Mouse (Mus musculus): ENCODE data around the gene F830045P16Rik. TPM values are rescaled to one million over a fixed set of nuclear protein-coding genes. Genes with fewer than 3 reads are reported as not detected.

The F830045P16Rik gene
- total and polyA plus RNA-seq, 3 experiments: not detected

DNA sequence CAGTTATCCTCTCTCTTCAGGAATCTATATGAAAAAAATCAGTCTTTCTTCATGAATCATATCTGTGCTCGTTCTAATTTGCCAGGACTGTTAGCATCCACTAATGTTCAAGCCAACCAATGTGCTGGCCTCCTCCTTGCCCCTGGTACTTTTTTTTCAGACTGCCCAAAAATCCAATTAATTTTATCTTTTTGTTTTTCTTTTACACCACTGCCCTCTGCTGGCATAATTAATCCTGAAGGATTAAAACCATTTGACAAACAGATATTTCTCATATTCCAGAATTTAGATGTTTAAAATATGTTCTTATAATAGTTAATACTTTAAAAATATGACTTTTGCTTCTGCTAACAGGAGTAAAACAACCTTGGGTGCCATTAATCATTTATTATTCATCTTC lies 101.2 kb downstream of the F830045P16Rik start:
- dilution Hi-C loops (cut with MboI; ENCODE audit: extremely low pct_ligation_motif_present, extremely low pct_unique_long_range_greater_than_20kb, low sequenced_read_pairs): no loop called here

DNA sequence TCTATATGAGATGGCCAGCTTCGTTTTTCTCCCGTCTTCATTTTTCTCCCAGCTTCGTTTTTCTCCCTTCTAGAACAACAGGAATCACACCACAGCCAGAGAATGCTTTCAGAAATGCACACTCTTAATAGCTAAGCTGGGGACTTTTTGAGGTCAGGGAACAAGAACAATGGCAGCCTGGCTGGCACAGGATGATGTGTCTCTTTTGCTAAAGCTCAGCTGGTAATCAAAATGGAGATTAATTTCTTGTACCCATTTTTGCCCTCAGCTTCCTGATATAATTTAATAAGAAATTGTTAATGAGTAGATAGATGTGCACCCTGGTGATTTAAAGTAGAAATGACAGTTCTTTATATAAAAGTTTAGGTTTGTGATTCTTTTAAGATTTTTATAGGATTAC lies 112.7 kb downstream of the F830045P16Rik start:
- no peaks in the 10 kb centered on the region for H3K4me1 ChIP-seq (ENCODE audit: control insufficient read depth in 1 of 2, insufficient read depth in 2 of 2)
- DNase-seq (ENCODE audit: extremely low read depth): no peak
- in situ Hi-C loops (cut with MboI; ENCODE audit: low pct_ligation_motif_present, low pct_unique_long_range_greater_than_20kb, low sequenced_read_pairs) (no loop called here), dilution Hi-C loops (cut with MboI; ENCODE audit: extremely low pct_ligation_motif_present, extremely low pct_unique_long_range_greater_than_20kb, low sequenced_read_pairs) (no loop called here)
- no peaks in the 10 kb centered on the region for H3K9me3 ChIP-seq (replicated peaks; ENCODE audit: low read length)
- TF ChIP-seq RCOR1 (conservative IDR thresholded peaks at IDR 0.05; ENCODE audit: low read depth, low read length) (no peak), NELFE (IDR thresholded peaks at IDR 0.05; ENCODE audit: low read depth, low read length) (no peak), CHD2 (IDR thresholded peaks at IDR 0.05; ENCODE audit: low read length) (no peak), TBP (conservative IDR thresholded peaks at IDR 0.05; ENCODE audit: low read depth, low read length) (no peak), JUND (conservative IDR thresholded peaks at IDR 0.05; ENCODE audit: low read depth, low read length) (no peak), ZMIZ1 (IDR thresholded peaks at IDR 0.05; ENCODE audit: low read depth, low read length) (no peak), SIN3A (IDR thresholded peaks at IDR 0.05; ENCODE audit: low read length) (no peak), NRF1 (IDR thresholded peaks at IDR 0.05; ENCODE audit: low read depth, low read length) (no peak), KAT2A (IDR thresholded peaks at IDR 0.05; ENCODE audit: insufficient replicate concordance, low read length) (no peak)
- no peak overlapping the region for H3K4me2 ChIP-seq (ENCODE audit: insufficient read depth, low read depth, poor library complexity, severe bottlenecking)
- no peaks in the 10 kb centered on the region for H3K36me3 ChIP-seq (replicated peaks in 1 of 2; ENCODE audit: control insufficient read depth in 1 of 2, insufficient read depth in 1 of 2, low read length in 1 of 2)
- no peaks in the 10 kb centered on the region for H3K27me3 ChIP-seq (replicated peaks)
- H3K4me3 ChIP-seq (replicated peaks in 1 of 3; ENCODE audit: low read depth in 2 of 3, low read length in 2 of 3, poor library complexity in 1 of 3): no peak overlapping the region
- no peak overlapping the region for H3K27ac ChIP-seq (ENCODE audit: insufficient read depth, low read depth)
- no peaks in the 10 kb centered on the region for H3K79me2 ChIP-seq (replicated peaks; ENCODE audit: control insufficient read depth, extremely low read depth, insufficient read depth, poor library complexity, severe bottlenecking)
- no peak overlapping the region for H3K9ac ChIP-seq (ENCODE audit: insufficient read depth, low read depth)

More for the DNA sequence above, 101.2 kb downstream of the F830045P16Rik start:
- Histone ChIP-seq H3K27me3 (replicated peaks) (peaks cover 3% of the 10 kb centered on the region), H3K36me3 (replicated peaks in 1 of 2; ENCODE audit: control insufficient read depth in 1 of 2, insufficient read depth in 1 of 2, low read length in 1 of 2) (no peaks in the 10 kb centered on the region), H3K4me1 (ENCODE audit: control insufficient read depth in 1 of 2, insufficient read depth in 2 of 2) (no peaks in the 10 kb centered on the region), H3K4me3 (replicated peaks in 1 of 3; ENCODE audit: low read depth in 2 of 3, low read length in 2 of 3, poor library complexity in 1 of 3) (no peak overlapping the region), H3K79me2 (replicated peaks; ENCODE audit: control insufficient read depth, extremely low read depth, insufficient read depth, poor library complexity, severe bottlenecking) (no peaks in the 10 kb centered on the region), H3K4me2 (ENCODE audit: insufficient read depth, low read depth, poor library complexity, severe bottlenecking) (no peak overlapping the region), H3K9ac (ENCODE audit: insufficient read depth, low read depth) (no peak overlapping the region), H3K9me3 (replicated peaks; ENCODE audit: low read length) (peaks cover 4% of the 10 kb centered on the region), H3K27ac (ENCODE audit: insufficient read depth, low read depth) (no peak overlapping the region)
- peak; percentile 24 for DNase-seq (ENCODE audit: extremely low read depth)
- in situ Hi-C loops (cut with MboI; ENCODE audit: low pct_ligation_motif_present, low pct_unique_long_range_greater_than_20kb, low sequenced_read_pairs): no loop called here
- no peak for TF ChIP-seq MAX (IDR thresholded peaks at IDR 0.05; ENCODE audit: low read length)
- TF ChIP-seq USF2 (conservative IDR thresholded peaks at IDR 0.05; ENCODE audit: low read depth, low read length): no peak
- no peak for TF ChIP-seq RCOR1 (conservative IDR thresholded peaks at IDR 0.05; ENCODE audit: low read depth, low read length)
- no peak for TF ChIP-seq JUN (IDR thresholded peaks at IDR 0.05; ENCODE audit: insufficient read depth, low read depth, low read length)
- TF ChIP-seq USF1 (IDR thresholded peaks at IDR 0.05; ENCODE audit: low read depth, low read length): no peak
- TF ChIP-seq ETS1 (conservative IDR thresholded peaks at IDR 0.05; ENCODE audit: low read depth, low read length): no peak
- TF ChIP-seq MAZ (IDR thresholded peaks at IDR 0.05; ENCODE audit: low read depth, low read length): no peak
- TF ChIP-seq EP300 (IDR thresholded peaks at IDR 0.05; ENCODE audit: low read length): no peak
- no peak for TF ChIP-seq ZKSCAN1 (IDR thresholded peaks at IDR 0.05; ENCODE audit: borderline replicate concordance, low read depth, low read length)
- no peak for TF ChIP-seq GABPA (IDR thresholded peaks at IDR 0.05; ENCODE audit: insufficient replicate concordance, low read depth, low read length)
- no peak for TF ChIP-seq TCF12 (IDR thresholded peaks at IDR 0.05; ENCODE audit: low read depth, low read length)
- TF ChIP-seq UBTF (IDR thresholded peaks at IDR 0.05; ENCODE audit: low read depth, low read length): no peak
- TF ChIP-seq POLR2AphosphoS2 (IDR thresholded peaks at IDR 0.05; ENCODE audit: low read depth, low read length): no peak
- peak; percentile 36; the same call in 1 of the 2 replicates for TF ChIP-seq SMC3 (IDR thresholded peaks at IDR 0.05; ENCODE audit: low read depth, low read length)
- peak in 1 of 2 experiments; percentile 57; a peak in 2 of 4 replicates for TF ChIP-seq CTCF (conservative IDR thresholded peaks at IDR 0.05 in 1 of 2, IDR thresholded peaks at IDR 0.05 in 1 of 2; ENCODE audit: low read depth in 2 of 2, low read length in 2 of 2)
- no peak for TF ChIP-seq CHD1 (IDR thresholded peaks at IDR 0.05; ENCODE audit: low read depth, low read length)
- no peak for TF ChIP-seq KAT2A (IDR thresholded peaks at IDR 0.05; ENCODE audit: insufficient replicate concordance, low read length)
- TF ChIP-seq NRF1 (IDR thresholded peaks at IDR 0.05; ENCODE audit: low read depth, low read length): no peak
- TF ChIP-seq JUND (conservative IDR thresholded peaks at IDR 0.05; ENCODE audit: low read depth, low read length): no peak
- TF ChIP-seq RAD21 (IDR thresholded peaks at IDR 0.05; ENCODE audit: low read depth, low read length): peak; percentile 66
- TF ChIP-seq MEF2A (IDR thresholded peaks at IDR 0.05; ENCODE audit: borderline replicate concordance, low read depth, low read length): no peak
- no peak for TF ChIP-seq HCFC1 (IDR thresholded peaks at IDR 0.05; ENCODE audit: low read depth, low read length)
- TF ChIP-seq NELFE (IDR thresholded peaks at IDR 0.05; ENCODE audit: low read depth, low read length): no peak
- no peak for TF ChIP-seq ZMIZ1 (IDR thresholded peaks at IDR 0.05; ENCODE audit: low read depth, low read length)
- TF ChIP-seq PAX5 (IDR thresholded peaks at IDR 0.05; ENCODE audit: low read length): no peak
- 0 out of 2 replicates have a peak, but pooled peaks have one; percentile 3 for TF ChIP-seq ZC3H11A (IDR thresholded peaks at IDR 0.05; ENCODE audit: low read depth, low read length)
- no peak for TF ChIP-seq MXI1 (IDR thresholded peaks at IDR 0.05; ENCODE audit: low read depth, low read length)
- TF ChIP-seq ELF1 (IDR thresholded peaks at IDR 0.05; ENCODE audit: low read depth, low read length): no peak
- TF ChIP-seq MYC (IDR thresholded peaks at IDR 0.05; ENCODE audit: low read depth, low read length): no peak
- peak; percentile 66 for TF ChIP-seq ZNF384 (IDR thresholded peaks at IDR 0.05; ENCODE audit: low read depth, low read length)
- no peak for TF ChIP-seq SIN3A (IDR thresholded peaks at IDR 0.05; ENCODE audit: low read length)
- no peak for TF ChIP-seq IRF4 (IDR thresholded peaks at IDR 0.05; ENCODE audit: low read depth, low read length)
- no peak for TF ChIP-seq E2F4 (IDR thresholded peaks at IDR 0.05; ENCODE audit: insufficient replicate concordance, low read depth, low read length)
- TF ChIP-seq TBP (conservative IDR thresholded peaks at IDR 0.05; ENCODE audit: low read depth, low read length): no peak
